Mouse (Mus musculus) cerebellum, postnatal 25 days (tissue): ENCODE data around the gene Calr4.

Experiments
- DNase-seq, 2 experiments: peaks; one replicate each; pipeline ENCODE4 v3.0.0; 2021; ENCODE audit warnings: mixed read lengths in 2 of 2

Gene Calr4

DNA sequence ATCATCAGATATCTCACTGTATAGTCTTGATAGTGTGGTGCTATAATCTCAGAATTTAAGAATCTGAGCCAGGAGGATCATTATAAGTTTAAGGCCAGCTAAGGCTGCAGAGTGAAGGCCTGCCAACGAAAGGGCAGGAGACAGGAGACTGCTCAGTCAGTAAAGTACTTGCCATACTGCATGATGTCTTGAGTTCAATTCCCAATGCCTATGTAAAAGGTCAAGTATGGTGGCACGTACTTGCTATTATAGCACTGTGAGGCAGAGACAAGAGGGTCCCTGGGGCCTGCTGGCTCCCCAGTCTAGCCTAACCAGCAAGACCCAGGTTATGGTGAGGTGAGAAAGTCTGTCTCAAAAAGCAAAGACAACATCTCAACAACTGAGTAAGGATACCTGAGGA, at the start of gene Calr4:
Gene Calr4, plus strand, starts transcription at position 301 of the 400 bp plus-strand sequence.
- DNase-seq = no peak

DNA sequence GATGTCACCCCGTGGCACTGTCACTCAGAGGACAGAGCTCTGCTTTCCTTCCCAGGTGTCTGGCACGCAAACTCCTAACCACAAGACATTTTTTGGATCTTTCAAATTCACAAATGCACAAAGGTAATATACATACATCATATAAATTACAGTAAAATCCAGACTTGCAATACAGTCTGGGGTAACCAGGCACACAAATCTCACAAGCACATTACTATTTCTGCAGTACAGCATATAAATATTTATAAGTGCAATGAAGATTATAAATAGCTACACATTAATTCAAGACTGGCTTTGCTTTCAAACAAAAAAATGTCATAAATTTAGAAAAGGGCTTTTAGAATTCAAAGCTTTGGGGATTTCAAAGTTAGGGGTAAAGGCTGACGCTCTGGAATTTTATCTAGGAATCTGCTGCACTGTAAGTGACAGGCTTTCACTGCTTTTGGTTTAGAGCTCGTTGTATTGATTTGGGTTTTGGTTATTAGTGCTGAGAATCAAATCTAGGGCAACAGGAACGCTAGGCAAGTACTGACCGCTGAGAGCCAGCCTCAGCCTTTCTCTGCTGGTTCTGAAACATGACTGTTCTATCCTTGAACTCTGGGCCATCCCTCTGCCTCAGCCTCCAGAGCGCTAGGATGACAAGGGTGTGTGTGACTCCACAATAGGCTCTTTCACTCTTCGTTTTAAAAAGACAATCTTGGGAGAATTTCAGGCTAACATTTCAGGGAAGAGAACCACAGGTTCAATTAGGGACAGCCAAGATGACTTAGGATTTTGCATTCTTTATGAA, 48.5 kb upstream of the Calr4 start:
- no peak for DNase-seq

DNA sequence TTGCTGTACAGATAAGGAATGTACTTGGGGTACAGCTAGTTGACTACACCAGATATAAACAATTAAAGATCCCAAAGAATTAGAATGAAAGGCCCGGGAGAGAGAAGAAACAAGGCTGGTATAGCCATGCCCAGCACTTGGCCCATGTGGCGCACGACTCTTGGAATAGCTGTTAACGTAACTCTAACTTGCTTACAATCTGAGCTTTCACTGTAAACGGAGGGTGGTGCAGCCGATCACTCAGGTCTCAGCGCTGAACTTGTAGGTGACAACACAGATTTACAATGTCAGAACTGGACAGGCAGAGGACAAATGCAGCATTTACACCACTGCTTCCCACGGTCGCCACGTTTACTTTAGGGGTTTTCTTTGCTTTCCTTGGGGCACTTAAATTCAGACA, 42.7 kb upstream of the Calr4 start:
- no peak for DNase-seq

DNA sequence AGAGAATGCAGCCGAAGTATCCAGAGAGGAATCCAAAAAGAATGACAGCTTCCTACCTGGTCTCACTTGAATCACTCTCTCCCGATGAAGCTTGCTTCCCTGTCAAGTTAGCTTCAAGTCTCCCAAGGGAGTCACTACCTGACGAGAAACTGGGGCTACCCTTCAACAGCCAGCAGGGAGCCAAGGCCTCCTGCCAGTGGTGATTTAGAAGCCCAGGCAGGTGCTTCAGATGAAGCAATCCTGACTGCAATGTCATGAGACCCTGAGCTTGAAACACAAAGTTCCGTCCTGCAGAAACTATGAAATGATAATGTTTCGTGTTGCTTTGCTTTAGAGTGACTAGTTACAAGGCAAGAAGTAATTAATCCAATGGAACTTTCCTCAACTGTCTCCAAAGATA, 40.4 kb upstream of the Calr4 start:
- DNase-seq = no peak

DNA sequence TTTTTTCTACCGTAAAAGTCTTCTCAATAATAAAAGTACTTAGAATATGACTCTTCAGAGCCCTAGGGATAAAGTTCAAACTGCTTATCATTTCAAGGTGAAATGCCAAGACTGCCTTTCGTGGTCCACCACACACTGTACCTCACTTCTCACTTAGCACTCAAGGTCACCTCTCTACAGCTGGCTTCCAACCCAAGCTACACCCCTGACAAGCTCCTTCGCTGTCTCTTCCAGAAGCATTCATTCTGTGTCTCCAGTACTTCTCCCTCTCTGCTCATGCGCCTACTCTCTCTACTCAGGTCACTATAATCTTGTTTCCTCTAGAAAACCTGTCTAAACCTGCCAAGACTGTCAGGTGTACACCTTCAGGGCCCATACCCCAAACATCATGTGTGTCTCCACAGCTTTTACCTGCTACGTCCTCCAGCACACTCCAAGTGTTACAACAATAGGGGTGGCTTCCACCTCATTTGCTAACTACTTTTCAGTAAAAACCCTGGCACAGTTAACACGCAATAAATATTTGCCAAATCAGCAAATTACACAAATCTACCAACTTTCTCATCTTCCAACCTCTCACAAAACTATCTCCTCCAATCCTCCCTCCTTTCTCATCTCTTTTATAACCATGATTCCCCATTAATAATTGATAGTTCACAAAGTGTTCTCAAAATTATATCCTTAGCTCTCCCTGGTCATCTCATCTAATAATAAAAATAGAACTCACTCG, 38.2 kb upstream of the Calr4 start:
- DNase-seq = no peak

DNA sequence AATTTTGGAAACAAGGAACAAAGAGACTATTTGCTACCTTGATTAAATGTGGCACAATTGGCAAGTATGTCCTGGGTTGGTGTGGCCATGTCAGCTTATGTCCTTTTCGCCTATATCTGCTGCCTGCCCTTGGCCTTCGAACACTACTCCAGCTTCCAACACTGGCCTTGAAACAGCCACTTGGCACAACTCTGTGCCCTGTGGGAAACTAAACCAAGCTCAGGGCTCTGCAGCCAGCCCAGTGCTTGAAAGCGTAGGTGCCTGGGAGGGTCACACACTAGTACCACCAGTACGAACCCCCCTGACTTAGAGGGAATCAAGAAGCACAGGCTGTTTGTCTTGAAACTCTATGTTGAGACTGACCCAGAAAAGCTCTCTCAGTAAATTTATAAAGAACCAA, 35.2 kb upstream of the Calr4 start:
- DNase-seq = peak in 1 of 2 experiments; percentile 22

DNA sequence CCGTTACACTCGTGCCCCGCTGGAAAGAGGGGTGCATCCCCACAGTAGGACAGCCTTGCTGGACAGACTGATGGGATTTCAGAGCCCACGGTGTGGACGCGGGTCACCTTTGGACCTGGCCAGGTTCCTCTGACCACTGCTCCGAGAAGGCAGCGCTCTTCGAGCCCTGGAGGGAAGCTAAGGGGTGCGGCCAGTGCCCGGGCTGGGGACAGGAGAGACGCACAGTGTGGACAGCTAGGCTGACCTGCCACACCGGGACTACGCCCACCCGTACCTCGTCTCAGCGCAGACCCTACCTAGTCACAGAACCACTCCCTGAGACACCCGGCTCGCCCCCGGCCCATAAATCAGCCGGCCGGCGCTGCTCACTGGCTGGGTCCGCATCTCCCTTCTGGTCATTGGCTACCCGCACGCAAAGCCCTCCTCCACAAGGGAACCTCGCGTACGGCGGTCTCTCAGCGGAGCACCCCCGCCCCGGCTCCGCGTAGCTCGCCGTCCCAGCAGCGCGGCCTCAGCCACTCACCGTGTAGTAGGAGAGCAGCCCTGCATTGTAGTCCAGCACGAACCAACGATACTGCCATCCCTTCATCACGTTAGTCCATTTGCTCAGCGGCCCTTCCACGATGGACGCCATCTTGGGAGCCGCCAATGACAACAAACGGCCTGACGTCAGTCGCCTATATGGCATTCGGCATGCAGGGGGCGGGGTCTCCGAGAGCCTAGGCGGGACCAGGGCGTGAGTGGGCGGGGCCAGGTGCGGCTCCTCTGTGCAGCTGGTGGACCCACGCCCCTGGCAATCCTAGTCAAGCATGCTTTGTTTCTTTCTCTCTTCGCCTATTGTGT, 32.5 kb upstream of the Calr4 start, which contains the start of gene Osbpl9:
Gene Osbpl9, minus strand, starts transcription at position 691 of the 843 bp plus-strand sequence.
- peak; percentile 99 to 100 for DNase-seq

DNA sequence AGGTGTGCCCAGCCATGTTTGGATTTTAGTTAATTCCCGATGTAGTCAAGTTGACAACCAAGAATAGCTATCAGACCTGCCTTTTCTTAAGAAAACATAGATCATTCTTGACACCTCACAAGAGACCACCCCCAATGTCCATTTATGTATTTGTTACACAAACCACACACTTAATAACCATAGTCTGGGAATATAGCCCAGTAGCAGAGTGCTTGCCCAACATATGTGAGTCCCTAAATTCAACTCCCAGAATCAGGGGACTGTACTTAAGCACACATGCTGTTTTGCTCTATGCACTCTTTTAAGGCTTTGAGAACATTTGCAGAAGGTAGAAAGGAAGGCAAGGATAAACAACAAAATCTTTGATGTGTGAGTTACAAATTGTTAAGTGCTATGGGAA, 30.4 kb upstream of the Calr4 start:
- no peak for DNase-seq

DNA sequence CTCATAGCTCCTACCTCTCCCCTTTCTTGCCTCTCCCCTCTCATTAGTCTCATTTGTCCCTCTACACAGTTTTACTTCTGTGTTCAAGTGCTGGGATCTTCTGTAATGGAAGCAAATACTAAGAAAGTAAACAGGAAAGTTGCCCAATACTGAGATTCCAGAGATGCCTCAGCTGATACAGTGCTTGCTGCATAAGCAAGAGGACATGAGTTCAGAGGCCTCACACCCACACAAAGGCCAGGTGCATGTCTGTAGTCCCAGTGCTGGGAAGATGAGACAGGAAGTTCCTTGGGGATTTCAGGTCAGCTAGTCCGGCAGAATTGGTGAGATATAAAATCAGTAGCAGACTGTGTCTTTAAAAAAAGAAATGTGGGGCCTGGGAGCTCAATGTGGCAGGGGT, 29.9 kb upstream of the Calr4 start:
- no peak for DNase-seq

DNA sequence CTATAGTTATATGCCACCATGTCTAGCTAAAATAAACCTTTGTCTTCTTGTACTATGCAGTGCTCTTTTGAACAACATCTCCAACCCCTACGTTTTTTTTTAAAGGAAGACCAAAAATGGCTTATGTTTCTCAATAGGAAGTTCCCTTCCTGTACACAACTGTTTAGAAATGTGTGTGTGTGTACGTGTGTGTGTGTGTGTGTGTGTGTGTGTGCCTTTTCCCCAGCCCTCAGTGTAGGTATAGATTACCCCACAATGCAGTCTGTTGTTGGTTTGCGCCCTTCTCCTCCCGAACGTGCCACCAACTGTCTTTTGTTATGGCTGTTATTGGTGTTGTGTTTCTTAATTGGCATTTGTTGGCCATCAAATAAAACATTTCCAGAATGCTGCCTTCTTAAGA, 26.8 kb upstream of the Calr4 start:
- no peak for DNase-seq

DNA sequence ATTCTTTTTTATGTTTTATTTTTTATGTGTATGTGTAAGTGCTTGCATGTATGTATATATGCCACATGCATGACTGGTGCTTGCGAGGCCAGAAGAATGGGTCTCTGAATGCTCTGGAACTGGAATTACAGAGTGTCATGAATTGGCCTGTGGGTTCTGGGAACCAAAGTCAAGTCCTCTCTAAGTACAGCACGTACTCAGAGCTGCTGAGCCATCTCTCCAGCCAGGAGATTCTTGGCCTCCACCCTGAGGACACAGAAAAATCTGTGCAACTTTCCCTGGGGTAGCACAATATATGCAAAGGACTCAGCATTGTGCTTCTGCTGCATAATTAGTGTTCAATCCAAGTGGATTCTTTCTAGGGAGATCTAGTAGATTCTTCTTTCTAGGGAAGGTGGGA, 24.0 kb upstream of the Calr4 start:
- no peak for DNase-seq

DNA sequence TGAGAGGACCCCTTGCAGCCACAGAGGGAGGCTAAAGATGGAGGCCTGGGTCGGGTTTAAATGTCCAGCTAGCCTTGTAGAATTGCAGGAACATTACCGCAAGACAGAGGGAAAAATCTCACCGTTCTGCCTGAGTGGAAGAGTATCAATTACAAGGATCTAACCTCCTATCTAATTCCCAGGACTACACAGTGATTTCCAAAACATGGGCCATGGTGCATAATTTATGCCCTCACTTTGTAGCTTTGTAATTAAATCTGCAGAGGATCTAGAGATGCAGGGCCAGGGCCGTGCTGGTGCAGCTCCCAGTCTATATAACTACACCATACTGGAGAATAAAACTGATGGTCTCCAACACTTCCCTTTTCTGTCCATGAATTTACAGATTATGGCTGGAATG, 23.4 kb upstream of the Calr4 start:
- no peak for DNase-seq

DNA sequence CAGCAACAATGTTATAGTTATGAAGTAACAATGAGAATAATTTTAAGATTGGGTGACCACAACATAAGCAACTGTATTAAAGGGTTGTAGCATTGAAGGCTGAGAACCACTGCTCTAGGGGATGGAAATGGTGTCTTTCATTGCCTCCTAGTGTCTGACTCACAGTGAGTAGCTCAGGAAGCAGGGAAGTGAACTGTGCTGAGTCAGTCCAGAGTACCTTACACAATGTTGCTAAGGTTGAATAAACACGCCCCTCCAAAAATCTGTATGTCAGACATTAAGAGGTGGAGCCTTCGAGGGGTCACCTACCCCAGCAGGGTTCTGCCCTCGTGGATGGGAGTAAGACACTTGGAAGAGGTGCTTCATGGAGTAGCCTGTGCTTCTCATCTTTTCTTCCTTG, 20.3 kb upstream of the Calr4 start:
- DNase-seq = no peak

DNA sequence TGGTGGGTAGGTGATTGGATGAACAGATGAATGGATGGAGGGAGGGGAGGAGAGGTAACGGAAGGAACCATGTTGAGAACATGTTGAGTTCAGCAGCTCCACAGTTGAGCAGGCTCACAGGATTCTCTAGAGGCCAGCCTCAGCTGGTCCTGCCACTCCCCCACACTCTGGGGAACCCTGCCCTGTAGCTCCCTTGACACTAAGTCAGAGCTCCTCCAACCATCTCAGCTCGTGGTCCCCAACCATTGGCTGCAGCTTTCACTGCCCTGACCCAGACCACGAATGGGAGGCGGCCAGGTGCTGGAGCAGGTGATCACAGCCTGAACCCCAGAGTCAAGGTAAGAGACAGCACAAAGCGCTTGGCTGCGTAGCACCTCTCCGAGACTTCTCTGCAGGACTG, 16.3 kb upstream of the Calr4 start:
- DNase-seq = no peak

DNA sequence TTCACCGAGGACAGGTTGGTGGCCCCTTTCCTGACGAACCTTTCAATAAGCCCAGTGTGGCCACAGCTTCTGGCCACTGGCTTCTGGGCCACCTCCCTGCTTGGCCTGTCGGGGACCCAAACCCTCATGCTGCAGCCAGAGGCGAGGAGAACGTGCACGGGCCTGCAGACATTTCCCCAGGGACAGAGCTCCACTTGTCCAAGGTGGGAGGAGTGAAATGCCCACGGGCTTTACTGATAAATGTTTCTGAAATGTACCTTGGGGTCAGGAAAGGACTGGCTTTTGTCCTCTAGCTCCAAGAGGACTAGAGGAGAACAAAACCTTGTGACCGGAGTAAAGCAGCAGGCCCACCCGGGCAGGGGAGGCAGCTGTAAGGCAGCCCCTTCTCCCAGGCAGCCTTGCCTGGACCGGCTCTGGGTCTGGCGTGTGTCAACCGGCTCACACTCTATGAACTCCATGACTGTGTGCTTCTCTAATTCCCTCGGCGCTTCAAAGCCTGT, 13.8 kb upstream of the Calr4 start:
- no peak for DNase-seq

DNA sequence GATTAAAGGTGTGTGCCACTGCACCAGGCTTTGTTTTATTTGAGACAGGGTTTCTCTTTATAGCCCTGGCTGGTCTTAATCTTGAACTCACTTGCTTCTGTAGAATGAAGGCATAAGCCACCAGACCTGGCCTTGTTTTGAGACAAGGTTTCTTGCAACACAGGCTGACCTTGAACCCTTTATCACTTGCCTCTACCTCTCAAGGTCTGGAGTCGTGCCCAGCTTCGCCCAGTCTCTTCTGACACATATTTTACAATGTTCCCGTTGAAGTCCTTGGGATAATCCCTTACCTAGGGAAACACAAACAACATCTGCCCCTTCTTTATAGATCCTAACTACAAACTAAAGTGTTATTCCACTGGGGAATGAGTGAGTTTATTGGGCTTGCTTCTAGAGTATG, 12.3 kb upstream of the Calr4 start:
- no peak for DNase-seq

DNA sequence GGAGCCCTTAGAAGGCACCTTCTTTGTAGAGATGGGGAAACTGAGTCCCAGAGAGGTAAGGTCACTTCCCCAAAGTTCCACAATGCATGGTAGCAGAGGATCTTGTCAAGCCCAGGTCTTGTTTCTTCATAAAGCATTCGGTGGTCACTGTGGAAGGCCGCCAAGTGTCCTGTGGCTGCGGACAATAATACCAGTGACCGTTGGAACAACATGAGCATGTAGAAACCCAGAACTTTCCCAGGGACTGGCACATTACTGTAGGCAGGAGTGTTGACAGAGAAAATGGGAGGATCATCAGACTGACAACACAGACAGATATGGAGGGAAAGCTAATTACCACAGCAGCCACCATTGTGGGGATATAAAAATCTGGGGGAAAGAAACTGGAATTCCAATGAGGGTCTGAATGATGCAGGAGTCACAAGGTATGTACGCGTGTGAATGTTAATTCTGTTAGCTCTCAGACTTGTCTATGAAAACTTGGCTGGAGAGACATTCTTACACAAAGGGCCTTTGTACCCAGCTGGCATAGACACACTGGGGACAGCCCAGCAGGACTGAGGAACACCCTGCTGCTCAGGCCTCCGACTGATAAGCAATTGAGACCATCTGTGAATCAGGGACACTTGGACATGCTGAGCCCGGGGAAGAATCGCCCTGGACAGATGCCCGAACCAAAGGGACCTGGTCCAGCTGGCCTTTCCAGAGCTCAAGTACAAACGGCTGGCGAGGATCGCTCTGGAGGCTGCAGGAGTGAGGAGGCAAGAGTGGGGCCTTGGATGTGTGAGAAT, 9.3 kb upstream of the Calr4 start:
- peak; percentile 87 to 90 for DNase-seq

DNA sequence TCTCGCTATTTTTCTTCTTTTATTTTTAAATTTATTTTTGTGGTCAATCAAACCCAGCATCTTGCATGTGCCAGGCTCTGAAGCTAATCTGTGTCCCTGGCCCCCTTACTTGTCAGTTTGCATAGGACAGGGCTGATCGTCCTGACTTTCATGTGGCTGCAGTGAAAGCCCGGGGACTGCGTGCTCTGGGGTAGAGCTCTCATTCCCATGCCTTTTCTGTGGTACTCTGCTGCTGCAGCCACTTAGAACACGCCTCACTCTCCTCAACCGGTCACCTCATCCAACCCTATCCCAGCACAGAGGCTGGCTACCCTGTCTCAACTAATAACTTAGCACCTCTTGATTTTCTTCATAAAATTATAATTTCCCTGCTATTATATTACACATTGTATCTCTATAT, 8.7 kb upstream of the Calr4 start:
- peak in 1 of 2 experiments; percentile 25 for DNase-seq

DNA sequence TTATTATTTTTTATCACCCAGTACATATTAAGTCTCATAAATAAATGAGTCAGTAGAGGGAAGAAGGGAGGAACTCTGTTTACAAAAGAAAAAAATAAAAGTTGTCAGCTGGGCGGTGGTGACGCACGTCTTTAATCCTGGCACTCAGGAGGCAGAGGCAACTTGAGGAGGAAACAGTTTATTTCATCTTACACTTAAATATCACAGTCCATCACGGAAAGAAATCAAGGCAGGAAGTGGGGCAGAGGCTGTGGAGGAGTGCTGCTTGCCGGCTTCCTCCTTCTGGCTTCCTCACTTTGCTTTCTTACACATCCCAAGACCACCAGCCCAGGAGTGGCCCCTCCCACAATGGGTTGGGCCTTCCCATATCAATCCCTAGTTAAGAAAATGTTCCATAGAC, 8.2 kb upstream of the Calr4 start:
- DNase-seq = no peak

DNA sequence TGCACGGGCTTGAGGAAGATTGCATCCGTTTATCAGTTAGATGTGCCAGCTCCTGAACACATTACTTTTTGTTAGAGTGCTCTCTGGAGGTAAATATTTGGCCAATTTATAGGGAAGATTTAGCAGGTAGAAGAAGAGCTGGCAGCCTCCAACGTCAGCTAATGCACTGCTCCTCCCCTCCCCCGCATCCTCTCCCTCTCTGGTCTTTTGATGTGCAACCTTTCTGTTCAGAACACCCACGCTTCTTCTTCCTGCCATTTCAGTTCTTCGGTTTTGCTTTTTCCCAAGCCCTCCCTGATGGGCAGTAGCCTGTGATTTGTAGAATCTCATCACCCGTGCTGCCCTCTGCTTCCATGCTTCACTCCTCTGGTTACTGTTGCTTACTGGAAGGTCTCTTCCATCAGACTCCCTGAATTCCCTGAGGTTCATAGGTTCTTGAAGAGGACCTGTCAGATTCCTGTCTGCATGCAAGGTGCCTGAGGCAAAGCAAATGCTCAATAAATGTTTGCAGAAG, 4.5 kb upstream of the Calr4 start:
- DNase-seq = no peak

DNA sequence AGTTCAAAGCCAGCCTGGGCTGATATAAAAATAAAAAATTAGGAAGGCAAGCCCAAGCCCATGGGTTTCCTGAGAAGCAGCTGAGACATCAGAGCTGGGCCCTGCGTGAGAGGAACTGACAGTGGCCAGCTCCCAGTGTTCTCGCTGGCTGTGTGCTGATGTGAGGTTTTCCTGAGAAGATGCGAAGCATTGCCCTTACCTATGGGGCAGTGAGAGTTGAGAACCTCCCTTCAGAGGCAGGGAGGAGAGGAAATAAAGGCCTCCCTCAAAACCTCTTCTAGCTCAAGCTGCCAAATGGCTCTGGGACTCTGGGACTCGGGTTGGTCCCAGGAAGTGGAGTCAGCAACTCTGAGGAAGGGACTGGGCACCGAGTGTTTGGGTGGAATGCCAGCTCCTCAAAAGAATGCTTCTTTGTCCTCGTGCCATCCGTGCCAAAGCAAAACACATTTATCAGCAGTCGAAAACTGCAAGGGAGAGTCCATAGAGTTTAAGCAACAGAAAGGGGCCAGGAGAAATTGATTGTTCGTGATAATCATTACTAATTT, 593 bp downstream of the Calr4 start:
- no peak for DNase-seq
